Mouse (Mus musculus) olfactory bulb, adult 2 months (tissue): ENCODE measurements around the gene Pde6d. TPM values are rescaled to one million over a fixed set of nuclear protein-coding genes. Genes with fewer than 3 reads are reported as not detected.
"Not testable (repeated sequence)": the region's sequence is repeated elsewhere in the genome, so short reads cannot be mapped to it uniquely, and the experiment has no call there.

Experiments used
- H3K27ac ChIP-seq: fragments of 200-500 bp; 2 replicates; pipeline ENCODE4 v1.5.1; 2012; ENCODE audit warnings: low read depth, low read length; ENCODE audit not compliant: insufficient read depth
- H3K4me1 ChIP-seq: fragments of 200-500 bp; 2 replicates; pipeline ENCODE4 v1.6.1; 2012; ENCODE audit warnings: low read length; ENCODE audit not compliant: control insufficient read depth, insufficient read depth
- H3K4me3 ChIP-seq: fragments of 200-500 bp; 2 replicates; pipeline ENCODE4 v1.5.1; 2012; ENCODE audit warnings: mild to moderate bottlenecking, low read depth, low read length, moderate library complexity; ENCODE audit not compliant: insufficient read depth
- CTCF ChIP-seq: fragments of 200-500 bp; IDR thresholded peaks from 2 replicates; pipeline ENCODE4 v1.5.1; 2012; ENCODE audit warnings: low read depth, mild to moderate bottlenecking, low read length, moderate library complexity; ENCODE audit not compliant: insufficient read depth
- POLR2A ChIP-seq: fragments of 200-500 bp; IDR thresholded peaks from 2 replicates; pipeline ENCODE4 v1.6.1; 2012; ENCODE audit warnings: mild to moderate bottlenecking, low read depth, low read length, moderate library complexity; ENCODE audit not compliant: insufficient read depth
- WGBS: fragments of 180-500 bp; shearing (Covaris S2); methylation state at CpG from one replicate; pipeline ENCODE4 v1.1.7; 2018; 5-methylcytosine and 5-hydroxymethylcytosine counted together
- polyA plus RNA-seq: library from polyadenylated mRNA; stranded (reverse); fragments of >200 nt; gene quantifications from 2 replicates; pipeline ENCODE4 v1.2.4, GENCODE M21; 2012; ENCODE audit warnings: low replicate concordance; ENCODE audit not compliant: missing spikeins, insufficient read depth, insufficient read length

Pde6d gene
- polyA plus RNA-seq, 1 experiment, result not detected

DNA sequence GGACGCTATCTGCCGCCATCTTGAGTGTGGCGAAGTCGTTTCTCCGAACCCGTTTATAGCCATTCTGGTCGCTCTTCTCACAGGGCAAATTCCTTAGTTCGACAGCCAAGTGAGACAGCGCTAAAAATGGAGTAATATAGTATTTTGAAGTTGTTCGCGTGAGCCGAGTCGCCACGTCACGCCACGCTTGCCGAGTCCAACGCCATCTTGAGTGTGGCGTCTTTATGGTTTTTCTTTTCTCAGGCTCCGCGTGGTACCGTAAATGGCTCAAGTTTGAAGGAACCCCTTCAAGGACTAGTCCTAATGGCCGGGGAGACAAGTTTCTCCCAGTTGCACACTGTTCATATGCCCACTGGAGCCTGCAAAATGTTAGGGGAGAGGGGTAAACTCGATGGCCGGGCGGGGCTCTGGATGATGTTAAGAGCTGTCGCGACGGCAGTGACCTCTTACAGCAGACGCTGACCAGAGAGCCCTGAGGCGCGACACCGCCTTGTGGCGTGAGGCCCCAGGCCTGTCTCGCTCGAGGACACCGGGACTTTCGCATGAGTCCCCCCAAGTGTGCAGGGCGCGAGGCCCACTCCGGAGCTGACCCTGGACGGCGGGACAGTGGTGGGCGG lies 56.8 kb downstream of the Pde6d start:
- H3K4me1 ChIP-seq, result peaks cover 24% of the 10 kb centered on the region
- WGBS, result under 1% methylated on average over 44 of the region's 44 CpGs
- peak overlapping the region; percentile 64 for H3K4me3 ChIP-seq
- peak overlapping the region; percentile 100 for H3K27ac ChIP-seq
- TF ChIP-seq POLR2A (0 out of 2 replicates have a peak, but pooled peaks have one; percentile 7), CTCF (peak; percentile 88)

GRCm38 (mm10) chr1:86524619-86525498 lies 57.6 kb downstream of the Pde6d start:
- 0 out of 2 replicates have a peak, but pooled peaks have one; percentile 36 for TF ChIP-seq POLR2A
- no peak for TF ChIP-seq CTCF
- H3K27ac ChIP-seq, result peak overlapping the region; percentile 100
- WGBS, result 1% methylated on average over 53 of the region's 53 CpGs
- H3K4me1 ChIP-seq, result peaks cover 24% of the 10 kb centered on the region
- H3K4me3 ChIP-seq, result peak overlapping the region; percentile 64

DNA sequence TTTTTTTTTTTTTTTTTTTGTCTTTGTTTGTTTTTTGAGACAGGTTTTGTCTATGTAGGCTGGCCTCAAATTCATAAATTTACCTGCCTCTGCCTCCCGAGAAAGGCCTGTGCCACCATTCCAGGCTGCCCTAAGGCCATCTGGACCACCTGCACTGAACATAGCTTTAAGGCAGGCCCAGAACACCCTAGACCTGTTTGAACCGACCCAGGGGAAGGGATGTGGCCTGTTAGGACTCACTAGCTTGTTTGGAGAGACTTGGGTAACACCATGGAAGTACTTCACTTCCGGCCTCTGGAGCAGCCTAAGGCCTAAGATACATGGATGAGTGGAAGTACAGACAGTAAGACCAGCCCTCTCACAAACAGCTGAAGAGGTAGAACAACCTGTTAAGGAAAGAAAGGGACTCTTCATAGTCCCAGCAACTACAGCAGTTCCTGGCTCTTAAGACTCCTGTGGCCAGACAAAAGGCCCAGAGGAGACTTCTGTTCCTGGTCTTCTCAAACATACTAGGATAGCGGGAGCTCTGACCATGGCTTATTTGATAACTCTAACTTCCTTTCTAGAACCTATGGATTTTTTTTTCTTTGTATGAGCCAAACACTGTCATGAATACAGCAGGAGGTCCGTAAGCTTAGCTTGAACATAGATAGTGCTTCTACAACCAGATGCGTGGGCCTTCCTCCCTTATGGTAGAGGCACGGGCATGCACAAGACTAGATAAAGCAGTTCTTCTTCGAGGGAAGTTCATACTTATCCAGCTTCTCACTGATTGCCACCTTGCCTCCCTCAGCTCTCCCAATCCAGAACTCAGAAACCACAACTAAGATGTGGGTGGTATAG lies 58.4 kb downstream of the Pde6d start:
- 79% methylated on average over 8 of the region's 8 CpGs for WGBS
- no peak overlapping the region for H3K4me3 ChIP-seq
- H3K27ac ChIP-seq, result peak overlapping the region; percentile 97
- TF ChIP-seq CTCF, result no peak
- no peak for TF ChIP-seq POLR2A
- peaks cover 20% of the 10 kb centered on the region for H3K4me1 ChIP-seq

GRCm38 (mm10) chr1:86522286-86522871 lies 60.0 kb downstream of the Pde6d start:
- 37% methylated on average over 7 of the region's 7 CpGs for WGBS
- Histone ChIP-seq H3K4me3 (no peak overlapping the region), H3K27ac (peak overlapping the region; percentile 48), H3K4me1 (peaks cover 20% of the 10 kb centered on the region)
- TF ChIP-seq CTCF (no peak), POLR2A (no peak)

- TF ChIP-seq POLR2A, result no peak
- no peak for TF ChIP-seq CTCF
- no peak overlapping the region for H3K27ac ChIP-seq
- H3K4me1 ChIP-seq, result peaks cover 15% of the 10 kb centered on the region
- H3K4me3 ChIP-seq, result no peak overlapping the region
- WGBS, result 59% methylated on average over 7 of the region's 7 CpGs
Measured at GRCm38 (mm10) chr1:86520361-86520760, 62.1 kb downstream of the Pde6d start.

DNA sequence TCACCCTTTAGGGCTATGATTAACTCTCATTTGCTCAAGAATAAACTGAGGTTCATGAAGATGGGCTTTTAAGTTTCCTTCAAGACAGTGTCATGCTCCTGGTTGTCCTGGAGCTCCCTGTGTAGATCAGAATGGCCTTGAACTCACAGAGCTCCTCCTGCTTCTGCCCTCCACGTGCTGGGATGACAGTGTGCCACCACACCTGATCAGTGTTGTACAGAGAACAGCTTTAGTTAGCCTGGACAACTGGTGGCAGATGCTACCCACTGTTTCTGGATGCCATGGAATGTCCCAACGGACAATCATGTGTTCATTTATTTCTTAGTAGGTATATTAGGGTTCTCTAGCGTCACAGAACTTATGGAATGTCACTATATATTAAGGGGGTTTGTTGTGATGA lies 65.4 kb downstream of the Pde6d start:
- WGBS, result 75% methylated on average over 3 of the region's 3 CpGs
- H3K4me3 ChIP-seq, result no peak overlapping the region
- no peak overlapping the region for H3K27ac ChIP-seq
- peaks cover 2% of the 10 kb centered on the region for H3K4me1 ChIP-seq
- TF ChIP-seq POLR2A, result no peak

DNA sequence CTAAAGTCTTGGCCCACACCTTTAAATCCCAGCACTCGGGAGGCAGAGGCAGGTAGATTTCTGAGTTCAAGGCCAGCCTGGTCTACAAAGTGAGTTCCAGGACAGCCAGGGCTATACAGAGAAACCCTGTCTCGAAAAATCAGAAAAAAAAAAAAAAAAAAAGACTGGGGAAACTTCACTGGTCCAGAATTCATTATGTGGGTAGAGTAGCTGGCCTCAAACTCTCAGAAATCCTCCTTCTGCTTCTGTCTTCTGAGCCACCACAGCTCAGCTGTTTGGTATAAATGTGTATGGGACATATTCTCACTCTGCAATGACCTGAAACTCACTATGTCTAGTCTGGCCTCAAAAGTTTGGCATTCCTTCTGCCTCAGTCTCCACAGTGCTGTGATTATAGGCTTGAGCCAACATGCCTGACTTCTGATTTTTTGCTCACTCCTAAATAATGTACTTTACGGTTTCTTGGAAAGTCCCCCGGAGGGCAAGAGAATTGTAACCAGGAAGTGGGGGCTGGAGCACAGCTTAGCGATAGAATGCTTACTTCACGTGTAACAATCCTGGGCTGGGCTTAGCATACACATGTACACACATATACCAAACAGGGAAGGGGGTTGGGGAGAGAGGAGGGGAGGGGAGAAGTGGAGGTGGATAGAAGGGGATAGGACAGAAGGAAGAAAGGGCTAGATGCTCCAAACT lies 66.6 kb downstream of the Pde6d start:
- Histone ChIP-seq H3K27ac (no peak overlapping the region), H3K4me3 (no peak overlapping the region), H3K4me1 (peaks cover 4% of the 10 kb centered on the region; the same call in 1 of the 2 replicates)
- no peak for TF ChIP-seq CTCF
- TF ChIP-seq POLR2A, result no peak
- WGBS, result 65% methylated on average over 6 of the region's 6 CpGs

DNA sequence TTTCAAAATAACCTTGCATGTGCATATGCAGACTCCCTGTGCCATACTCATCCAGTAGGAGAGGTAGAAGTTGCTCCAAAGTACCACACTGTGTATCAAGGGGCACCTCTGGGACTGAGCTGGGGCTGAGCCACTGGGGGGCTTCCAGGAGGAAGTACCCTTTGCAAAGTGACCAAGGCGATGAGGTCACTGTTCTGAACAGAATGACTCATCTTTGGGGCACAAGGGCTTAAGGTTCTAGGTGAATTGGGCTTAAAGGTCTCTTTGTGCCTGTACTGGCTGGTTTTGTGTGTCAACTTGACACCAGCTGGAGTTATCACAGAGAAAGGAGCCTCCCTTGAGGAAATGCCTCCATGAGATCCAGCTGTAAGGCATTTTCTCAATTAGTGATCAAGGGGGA lies 69.4 kb downstream of the Pde6d start:
- WGBS, result 76% methylated on average over 1 of the region's 1 CpGs
- not testable (repeated sequence) for H3K4me3 ChIP-seq
- peaks cover 13% of the 10 kb centered on the region for H3K4me1 ChIP-seq

More for the DNA sequence above, 69.4 kb downstream of the Pde6d start:
- H3K27ac ChIP-seq, result not testable (repeated sequence)
